Mouse (Mus musculus) left cerebral cortex, postnatal 4 days (tissue): Measurements from ENCODE around the gene Pycard. TPM values are rescaled to one million over a fixed set of nuclear protein-coding genes. Genes with fewer than 3 reads are reported as not detected.

ENCODE experiments used
- DNase-seq: peaks from one replicate; pipeline ENCODE4 v3.0.0-alpha.2; 2022
- intact Hi-C: fragments of 180-260 bp; cut with DNase I; formaldehyde crosslinking; loops from one replicate; pipeline ENCODE4 v1.15.1; 2025
- total RNA-seq, 2 experiments: library from RNA; stranded (reverse); gene quantifications; 2 replicates each; pipeline ENCODE4 v1.2.3; 2021

Pycard gene
- total RNA-seq, 2 experiments from 2014 or later, result 2.4 to 3.3 TPM

- intact Hi-C loops, result no loop called here
Measured at GRCm38 (mm10) chr7:128004150-128004486, 10.5 kb upstream of the Pycard start.

GRCm38 (mm10) chr7:128003688-128004087 lies 10.0 kb upstream of the Pycard start, which contains the start of gene Trim72:
Gene Trim72, plus strand, starts transcription at chr7:128003949.
- DNase-seq, result no peak
- intact Hi-C loops, result no loop called here

More at GRCm38 (mm10) chr7:128004150-128004486, 10.5 kb upstream of the Pycard start:
- no peak for DNase-seq

DNA sequence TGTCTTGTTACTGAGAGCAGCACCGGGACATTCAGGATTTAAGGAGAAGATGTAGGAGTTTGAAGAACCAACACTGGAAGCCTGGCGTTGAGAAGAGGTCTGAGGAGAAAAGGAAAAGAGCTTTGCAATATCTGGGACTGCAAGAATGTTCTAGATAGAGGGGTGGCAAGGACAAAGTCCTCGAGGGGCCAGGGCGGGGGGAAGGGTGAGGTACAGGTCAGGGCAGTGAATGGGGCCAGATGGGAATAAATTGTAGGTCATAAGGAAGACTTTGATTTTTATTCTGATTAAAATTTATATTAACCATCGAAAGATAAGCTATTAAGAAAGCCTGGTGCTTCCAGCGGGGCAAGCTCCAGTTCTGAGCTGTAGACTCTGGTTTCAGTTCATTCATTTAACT lies 9.4 kb upstream of the Pycard start:
- intact Hi-C loops, result no loop called here
- no peak for DNase-seq

DNA sequence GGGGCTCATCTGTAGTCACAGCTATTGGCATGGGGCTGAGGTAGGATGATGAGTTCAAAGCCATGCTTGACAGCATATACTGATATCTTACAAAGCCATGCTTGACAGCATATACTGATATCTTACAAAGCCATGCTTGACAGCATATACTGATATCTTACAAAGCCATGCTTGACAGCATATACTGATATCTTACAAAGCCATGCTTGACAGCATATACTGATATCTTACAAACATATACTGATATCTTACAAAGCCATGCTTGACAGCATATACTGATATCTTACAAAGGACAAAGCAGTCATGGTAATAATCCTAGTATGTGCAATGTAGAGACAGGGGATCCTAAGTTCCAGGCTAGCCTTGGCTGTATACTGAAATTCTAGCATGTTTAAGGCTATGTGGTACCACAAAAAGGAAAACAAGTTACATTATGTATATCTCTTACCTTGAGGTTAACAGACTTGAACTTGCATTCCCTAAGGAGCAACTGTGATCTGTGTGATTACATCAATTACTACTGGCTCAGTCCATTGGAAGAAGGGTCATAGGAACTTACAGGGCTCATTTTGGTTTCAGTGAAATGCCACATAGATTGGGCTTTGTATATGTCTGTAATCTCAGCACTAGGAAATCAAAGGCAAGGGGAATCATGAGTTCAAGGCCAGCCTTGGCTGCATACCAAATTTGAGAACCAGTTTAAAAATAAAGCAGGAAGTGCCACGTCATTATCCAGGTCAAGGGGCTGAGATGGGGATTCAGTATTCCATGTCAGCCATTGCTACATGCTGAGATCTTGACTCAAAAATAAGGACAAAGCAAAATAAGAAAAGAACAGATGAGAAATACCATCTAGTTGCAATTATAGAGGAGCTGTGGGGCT lies 6.6 kb upstream of the Pycard start:
- DNase-seq, result no peak
- intact Hi-C loops, result no loop called here

DNA sequence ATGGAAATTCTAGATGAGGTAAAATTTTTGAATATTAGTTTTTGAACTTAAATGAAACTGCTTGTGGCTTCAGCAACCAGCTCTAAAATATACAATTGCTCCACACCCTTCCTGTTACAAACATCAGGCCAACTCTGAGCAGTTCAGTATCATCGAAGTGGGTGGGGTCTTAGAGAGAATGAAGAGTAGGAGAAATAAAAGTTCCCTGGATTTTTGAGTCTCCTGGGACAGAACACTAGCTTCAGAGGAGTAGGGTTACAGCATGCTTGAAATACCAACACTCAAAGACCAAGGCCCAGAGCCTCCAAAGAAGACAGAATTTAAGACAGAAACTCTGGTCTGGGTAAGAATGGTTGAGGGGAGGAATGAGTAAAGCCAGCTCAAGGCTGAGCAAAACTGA lies 5.8 kb upstream of the Pycard start:
- intact Hi-C loops, result no loop called here
- DNase-seq, result no peak

GRCm38 (mm10) chr7:127992488-127993340 lies 953 bp downstream of the Pycard start:
- intact Hi-C loops, result no loop called here
- DNase-seq, result no peak

- DNase-seq, result peak; percentile 83
- intact Hi-C loops, result no loop called here
Measured at GRCm38 (mm10) chr7:127991643-127992487, 1.8 kb downstream of the Pycard start.

GRCm38 (mm10) chr7:127988904-127989303 lies 4.8 kb downstream of the Pycard start:
- no peak for DNase-seq
- intact Hi-C loops, result loop anchor here (5.0 kb wide), 1 partner anchor 218 kb away; the partner anchor contains the start of gene Cox6a2

GRCm38 (mm10) chr7:127980606-127981005 lies 13.1 kb downstream of the Pycard start:
- intact Hi-C loops, result no loop called here
- DNase-seq, result no peak

DNA sequence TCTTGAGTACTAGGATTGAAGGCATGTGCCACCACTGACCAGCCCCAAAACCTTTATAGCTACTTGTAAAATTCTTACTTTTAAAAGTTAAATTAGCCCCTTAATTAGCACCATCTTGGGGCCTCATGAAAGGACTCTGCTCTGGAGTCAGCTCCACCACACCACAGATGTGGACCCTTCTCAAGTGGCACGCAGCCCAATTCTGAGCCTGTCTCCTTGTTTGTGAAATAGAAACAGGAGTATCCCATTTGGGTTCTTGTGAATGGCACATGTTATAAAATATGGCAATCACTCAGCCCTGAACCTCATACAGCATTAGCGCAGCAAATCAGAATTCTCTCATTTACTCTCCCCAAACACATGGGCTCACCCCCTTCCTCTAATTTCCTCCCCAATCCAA lies 14.8 kb downstream of the Pycard start:
- intact Hi-C loops, result no loop called here

GRCm38 (mm10) chr7:127974413-127974930 lies 19.2 kb downstream of the Pycard start:
- intact Hi-C loops, result no loop called here
- DNase-seq, result no peak

More for the DNA sequence above, 14.8 kb downstream of the Pycard start:
- DNase-seq, result no peak

- intact Hi-C loops, result no loop called here
- DNase-seq, result peak; percentile 80
Measured at GRCm38 (mm10) chr7:127967922-127968828, 25.5 kb downstream of the Pycard start.

GRCm38 (mm10) chr7:127967004-127967921 lies 26.4 kb downstream of the Pycard start, which contains the start of gene Fus:
Gene Fus, plus strand, starts transcription at chr7:127967457.
- intact Hi-C loops, result no loop called here
- peak; percentile 95 for DNase-seq

DNA sequence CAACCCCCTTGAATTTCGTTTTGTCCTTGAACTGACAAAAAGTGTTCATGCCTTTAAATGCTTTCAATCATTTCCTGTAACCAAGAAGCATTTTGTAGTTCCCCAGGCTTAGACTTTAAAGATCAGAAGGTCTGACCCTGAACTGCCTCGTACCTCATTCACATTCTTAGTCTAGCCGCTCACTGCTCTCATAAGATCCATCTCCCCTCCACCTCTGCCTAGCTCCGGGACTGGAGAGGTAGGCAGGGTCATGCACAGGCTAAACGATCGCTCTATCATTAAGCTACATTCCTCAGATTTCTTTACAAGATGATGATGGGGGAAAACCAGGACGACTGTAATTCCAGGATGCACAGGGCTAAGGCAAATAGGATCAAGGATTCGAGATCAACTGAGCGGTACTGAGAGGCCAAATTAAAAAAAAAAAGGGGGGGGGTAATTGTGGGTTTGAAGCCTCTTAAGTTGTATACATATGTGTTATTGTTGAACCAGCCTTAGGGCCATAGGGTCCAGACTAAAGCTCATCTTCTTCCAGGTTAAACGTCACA lies 27.2 kb downstream of the Pycard start:
- no peak for DNase-seq
- intact Hi-C loops, result no loop called here

- intact Hi-C loops, result no loop called here
- no peak for DNase-seq
Measured at GRCm38 (mm10) chr7:127959364-127959763, 34.3 kb downstream of the Pycard start.

DNA sequence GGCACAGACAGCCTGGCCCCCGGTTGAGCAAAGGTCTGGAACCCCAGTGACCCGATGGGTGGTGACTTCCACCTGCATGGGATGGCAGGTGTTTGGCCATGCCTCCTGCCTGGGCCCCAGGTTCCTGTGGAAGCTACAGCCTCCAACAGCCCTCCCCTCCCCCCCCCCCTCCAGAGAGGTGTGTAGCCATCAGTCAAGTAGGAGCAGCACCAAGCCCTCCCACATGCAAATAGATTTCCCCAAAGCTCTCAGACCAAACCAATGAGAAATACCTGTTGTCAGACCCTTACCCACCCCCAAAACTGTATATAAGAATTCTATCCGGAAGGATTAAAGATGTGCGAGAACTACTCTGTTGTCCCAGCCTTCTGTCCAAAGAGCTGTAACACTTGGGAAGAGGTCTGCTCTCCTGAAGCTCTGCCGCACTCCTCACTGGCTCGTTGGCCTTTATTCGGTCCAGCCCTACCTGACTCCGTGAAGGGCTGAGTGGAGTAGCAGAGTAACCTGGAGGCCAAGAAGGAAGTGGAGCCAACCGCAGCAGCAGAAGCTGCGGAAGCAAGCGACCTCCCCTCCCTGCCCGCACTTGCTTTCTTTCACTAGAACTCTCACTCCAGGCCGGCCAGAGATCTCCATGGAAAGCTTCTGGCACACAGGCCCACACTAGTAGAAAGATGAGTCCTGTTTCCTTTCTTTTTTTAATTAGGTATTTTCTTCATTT lies 40.6 kb downstream of the Pycard start:
- intact Hi-C loops, result no loop called here
- no peak for DNase-seq

DNA sequence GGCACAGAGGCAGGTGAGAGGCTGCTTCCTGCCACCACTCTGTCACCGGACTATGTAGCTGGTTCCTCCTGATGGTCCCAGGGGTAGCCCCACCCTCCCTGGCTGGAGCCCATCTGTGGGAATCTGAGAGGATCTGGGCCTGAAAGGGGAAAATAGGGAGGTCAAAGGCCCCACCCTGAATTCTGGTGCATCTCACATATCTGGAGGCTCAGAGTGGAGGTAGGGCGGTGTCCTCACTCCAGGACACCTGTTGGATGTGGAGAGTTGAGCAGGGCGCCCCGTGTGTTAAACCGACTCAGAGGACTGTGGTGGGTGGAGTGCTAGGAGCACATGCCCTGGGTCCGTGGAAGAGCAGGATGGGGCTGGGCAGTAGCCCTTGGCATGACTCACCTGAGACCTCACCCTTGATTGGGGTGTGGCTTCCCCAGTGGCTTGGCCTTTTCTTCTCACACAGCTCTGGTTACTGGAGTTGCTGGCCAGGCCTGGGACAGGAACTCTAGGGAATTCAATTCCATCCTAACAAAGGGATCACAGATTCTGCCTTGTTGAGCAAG lies 47.1 kb downstream of the Pycard start, which contains the start of gene Prss36:
Prss36 (minus strand) TSS at position 256 of the 554 bp plus-strand sequence.
- intact Hi-C loops, result no loop called here
- no peak for DNase-seq
